Mouse (Mus musculus) right cerebral cortex, postnatal 14 days (tissue): Measurements from ENCODE around the gene Gm20696.

ENCODE experiments used
- DNase-seq: peaks from one replicate; pipeline ENCODE4 v3.0.0; 2022

The Gm20696 gene

DNA sequence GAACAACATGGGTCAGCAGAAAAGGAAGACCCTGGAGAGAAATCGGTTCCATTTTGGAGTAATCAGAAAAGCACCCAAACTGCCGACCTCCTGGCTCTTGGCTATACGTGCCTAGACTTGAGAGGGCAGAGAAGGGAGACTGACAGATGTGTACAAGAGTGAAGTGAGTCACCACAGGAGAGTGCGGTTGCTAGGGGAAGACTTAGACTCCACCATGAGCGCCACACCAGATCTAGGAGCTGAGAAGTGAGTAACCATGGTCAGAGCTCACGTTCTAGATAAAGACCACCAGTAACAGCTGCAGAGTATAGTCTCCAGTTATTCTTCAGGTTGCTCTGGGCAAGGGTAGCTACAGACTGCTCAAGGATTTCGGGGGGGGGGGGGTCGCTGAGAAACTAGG lies 3.4 kb downstream of the Gm20696 start:
- DNase-seq: no peak

DNA sequence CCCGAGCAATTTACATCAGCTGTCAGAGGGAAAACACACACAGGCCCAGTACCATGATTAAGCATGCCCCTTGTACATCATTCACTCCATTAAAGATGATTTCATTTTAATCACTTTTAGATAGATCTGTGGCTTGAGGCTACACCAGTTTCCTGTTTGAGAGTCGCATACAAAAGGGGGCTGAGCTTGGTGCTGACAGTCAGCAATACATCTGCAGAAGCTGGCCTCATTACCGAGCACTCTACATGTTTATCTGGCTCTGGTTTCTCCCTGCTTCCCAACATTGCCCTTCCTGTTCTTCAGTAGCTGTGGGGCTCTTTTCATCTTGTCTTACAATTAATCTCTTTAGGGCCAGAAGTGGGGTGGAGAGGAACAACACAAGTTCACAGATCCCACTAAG lies 6.2 kb downstream of the Gm20696 start:
- no peak for DNase-seq

DNA sequence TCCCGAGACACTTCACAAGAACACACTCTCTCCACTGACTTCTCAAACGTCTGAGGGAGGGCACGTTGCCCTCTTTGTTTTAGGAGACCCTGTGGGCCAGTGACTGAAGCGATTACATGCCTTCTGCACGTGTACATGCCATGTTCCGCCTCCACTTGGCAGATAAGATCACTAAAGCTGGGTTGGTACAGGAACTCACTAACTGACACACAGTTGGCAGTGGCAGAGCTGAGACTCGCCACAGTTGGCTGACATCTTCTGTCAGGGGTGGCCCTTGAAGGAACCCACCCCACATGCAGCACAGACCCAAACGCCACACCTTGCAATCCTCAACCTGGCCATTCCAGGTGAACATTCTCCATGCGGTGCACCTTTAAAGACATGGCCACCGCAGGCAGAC lies 8.0 kb downstream of the Gm20696 start:
- DNase-seq: no peak

GRCm38 (mm10) chr6:99656088-99656487 lies 10.5 kb downstream of the Gm20696 start:
- no peak for DNase-seq

GRCm38 (mm10) chr6:99655488-99655887 lies 11.1 kb downstream of the Gm20696 start:
- DNase-seq: no peak

GRCm38 (mm10) chr6:99654343-99654742 lies 12.3 kb downstream of the Gm20696 start:
- no peak for DNase-seq

DNA sequence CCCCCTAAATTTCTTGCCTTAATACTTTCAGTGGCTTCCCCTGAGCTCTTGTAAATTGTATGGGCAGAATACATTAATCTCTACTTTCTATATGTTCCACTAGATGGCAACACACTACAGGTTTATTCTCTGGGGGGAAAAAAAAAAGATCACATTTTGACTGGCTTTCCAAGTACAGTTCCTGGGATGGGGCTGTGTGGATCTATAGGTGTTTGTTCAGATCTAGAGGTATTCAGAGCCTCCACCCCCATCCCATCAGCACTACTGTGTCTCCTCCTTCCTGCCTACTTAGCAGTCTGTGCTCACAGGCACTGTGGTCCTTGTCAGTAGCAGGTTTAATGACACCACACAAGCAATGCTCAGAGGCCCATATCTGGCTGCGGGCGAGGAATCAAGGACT lies 14.3 kb downstream of the Gm20696 start:
- DNase-seq: no peak

DNA sequence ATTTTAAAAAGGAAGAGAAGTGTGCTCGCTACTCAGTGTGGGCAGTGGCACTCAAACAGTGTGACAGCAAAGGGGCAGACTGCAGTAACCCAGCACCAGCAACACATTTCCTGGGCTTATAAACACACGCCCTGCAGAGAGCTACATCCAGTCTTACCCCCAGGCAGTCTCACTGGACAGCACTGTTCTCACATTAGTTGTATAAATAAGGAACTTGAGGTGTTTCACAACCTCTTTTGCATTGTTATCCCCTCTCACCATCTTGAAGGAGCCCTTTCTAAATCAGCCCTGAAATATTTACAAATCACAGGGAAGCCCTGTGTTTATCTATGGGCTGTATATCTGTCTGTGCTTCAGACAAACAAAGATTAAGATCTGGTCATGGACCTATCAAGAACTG lies 17.3 kb downstream of the Gm20696 start:
- DNase-seq: no peak

DNA sequence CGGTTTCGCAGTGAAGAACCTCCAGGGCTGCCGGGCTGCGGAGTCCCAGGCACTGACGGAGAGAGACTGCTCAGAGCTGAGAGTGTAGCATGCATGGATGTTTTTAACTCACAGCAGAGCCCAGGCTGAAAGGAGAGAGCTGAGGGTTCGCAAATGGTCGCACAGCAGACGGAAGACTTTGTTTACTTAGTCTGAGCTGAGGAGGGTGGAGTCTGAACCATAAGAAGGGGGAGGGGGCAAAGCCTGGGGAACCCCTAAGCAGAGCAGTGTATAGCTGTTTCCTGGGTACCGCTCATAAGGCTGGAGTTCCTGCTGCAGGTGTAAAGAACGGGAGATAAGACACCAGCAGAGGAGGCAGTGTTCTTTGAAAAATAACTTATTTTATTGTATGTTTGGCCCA lies 20.3 kb downstream of the Gm20696 start:
- DNase-seq: no peak

DNA sequence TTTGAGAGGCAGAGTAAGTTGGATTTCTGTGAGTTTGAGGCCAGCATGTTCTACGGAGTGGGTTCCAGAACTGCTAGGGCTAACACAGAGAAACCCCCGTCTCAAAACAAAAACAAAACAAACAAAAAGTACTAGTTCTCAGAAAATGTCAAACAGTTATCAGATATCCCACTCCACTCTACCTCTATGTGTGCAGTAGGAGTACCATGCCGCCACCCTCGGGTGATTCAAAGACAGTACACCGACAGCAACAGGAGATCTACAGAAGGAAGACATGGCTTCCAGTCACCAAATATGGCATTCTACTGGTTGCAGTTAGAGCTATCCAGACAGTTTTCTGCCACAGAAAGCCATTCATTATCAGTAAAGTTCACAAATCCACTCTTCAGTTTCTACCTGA lies 21.7 kb downstream of the Gm20696 start:
- no peak for DNase-seq

DNA sequence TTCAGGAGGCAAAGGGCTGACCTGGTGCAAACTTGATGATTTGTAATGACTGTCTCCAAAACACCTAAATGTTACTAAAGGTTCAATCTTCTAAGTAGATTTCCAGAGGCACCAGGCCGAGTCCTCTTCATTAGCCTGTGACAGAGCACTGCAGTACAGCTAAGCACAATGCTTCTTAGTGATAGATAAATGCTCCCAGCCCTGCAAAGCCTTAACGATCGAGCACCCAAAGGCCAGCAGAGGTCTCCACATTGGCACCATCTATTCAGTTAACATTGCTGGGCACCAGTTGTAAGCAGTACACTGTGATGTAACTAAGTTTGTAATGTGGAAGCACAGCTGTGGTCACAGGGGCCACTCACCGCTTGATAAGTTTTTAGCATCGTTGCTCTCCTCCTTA lies 22.2 kb downstream of the Gm20696 start:
- no peak for DNase-seq

DNA sequence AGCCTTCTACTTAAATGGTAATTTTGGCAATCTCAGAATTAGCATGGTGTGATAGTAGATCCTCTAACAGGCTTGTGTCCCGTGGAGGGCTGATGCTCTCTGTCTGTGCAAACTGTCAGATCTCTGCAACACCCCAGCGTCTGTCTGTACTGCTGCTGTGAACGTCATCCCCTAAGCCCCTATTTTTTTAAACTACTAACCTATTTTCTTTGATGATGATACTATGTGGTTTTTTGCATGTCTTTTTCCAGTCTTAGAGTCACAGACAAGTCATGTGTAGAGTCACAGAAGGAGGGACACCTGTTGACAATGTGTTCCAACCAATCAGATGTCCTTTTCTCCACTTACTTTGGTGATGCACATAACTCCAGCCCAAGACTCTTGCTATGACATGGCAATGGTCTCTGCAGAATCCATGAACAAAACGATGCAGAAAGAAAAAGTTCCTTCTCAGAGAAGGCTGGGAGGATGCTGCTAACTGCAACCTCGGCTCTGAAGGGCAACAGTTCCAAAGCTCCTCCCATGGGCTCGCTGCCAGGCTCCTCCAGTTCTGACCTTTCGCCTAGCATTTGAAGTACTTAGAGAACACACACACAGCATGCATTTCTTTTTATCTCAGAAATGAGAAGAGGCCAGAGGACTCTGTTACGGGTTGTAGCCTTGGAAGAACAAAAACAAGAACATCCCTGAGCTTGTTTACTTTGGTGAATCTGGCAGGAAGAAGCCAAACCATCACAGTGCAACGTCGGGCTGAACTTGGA lies 23.0 kb downstream of the Gm20696 start:
- DNase-seq: no peak

GRCm38 (mm10) chr6:99637456-99637855 lies 29.1 kb downstream of the Gm20696 start:
- DNase-seq: no peak

- no peak for DNase-seq
Observed at GRCm38 (mm10) chr6:99636801-99637200, 29.8 kb downstream of the Gm20696 start.

GRCm38 (mm10) chr6:99636121-99636520 lies 30.5 kb downstream of the Gm20696 start:
- no peak for DNase-seq

DNA sequence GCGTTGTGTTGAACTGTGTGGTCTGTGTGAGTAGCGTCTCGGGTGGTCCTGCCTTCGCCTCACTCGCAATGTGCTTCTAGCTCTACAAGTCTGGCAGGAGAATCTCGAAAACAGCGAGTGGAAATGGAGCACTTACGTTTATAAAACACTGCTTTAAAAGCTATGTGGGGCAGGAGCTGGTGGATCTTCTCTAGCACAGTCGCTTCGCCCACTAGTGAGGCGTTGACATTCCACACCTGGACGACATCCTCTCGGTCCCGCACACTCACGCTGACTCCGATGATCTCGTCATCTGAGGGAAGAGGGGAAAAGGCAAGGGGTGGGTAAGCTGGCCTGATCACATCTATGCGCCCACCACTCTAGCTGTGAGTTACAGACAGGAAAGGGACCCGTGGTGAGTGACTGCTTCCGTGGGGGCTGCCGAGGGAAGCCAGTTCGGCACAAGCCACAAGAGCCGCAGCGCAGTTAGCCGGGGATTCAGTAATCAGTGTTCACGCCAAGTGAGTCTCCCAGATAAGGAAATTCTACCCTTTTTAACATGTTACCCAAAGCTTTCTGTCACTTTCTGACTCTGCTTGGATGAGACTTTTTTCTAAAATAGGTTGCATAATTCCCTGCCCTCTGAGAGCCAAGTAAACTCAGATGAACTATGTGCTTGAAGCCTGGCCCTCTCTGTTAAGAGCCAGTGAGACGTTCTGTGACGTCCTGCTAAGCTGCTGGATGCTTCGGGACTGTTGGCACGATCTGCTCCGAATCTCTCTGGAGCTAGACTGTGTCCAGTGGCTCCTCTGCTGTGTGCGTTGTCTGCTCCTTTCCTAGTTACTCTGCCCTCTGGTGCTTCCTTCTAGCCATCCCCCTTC lies 34.2 kb downstream of the Gm20696 start:
- no peak for DNase-seq

- no peak for DNase-seq
Observed at GRCm38 (mm10) chr6:99631637-99632036, 35.0 kb downstream of the Gm20696 start.

DNA sequence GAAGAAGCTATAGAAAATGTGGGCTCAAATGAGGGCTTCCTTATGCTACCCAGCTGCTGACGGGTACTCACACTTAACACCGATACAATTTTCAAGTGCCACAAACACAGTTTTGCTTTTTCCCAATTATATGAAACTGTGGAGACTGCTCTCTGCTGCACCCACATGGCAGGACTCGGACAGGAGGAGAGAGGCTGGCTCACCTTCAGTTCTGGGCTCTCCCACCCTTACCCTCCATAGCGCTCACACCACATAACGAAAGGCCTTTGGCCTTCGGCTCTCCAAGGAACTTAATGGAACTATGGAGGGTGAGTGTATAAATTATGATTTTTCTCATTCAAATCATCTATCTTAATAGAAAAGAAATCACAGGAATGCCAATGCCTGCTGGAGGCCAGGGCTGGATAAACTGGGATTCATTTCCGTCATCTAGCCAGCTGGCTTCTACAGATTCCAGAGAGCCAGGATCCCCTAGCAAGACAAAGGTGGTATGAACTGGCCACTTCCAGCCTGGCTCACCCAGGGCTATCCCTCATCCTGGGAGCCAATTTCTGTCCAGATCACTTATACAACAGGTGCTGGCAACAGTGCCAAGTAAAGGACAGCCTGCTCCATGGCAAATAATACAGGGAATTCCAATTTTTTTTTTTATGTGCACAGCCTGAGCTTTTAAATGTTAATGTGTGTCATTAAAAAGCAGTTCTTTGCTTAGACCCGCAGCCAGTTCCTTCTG lies 36.7 kb downstream of the Gm20696 start:
- DNase-seq: no peak

DNA sequence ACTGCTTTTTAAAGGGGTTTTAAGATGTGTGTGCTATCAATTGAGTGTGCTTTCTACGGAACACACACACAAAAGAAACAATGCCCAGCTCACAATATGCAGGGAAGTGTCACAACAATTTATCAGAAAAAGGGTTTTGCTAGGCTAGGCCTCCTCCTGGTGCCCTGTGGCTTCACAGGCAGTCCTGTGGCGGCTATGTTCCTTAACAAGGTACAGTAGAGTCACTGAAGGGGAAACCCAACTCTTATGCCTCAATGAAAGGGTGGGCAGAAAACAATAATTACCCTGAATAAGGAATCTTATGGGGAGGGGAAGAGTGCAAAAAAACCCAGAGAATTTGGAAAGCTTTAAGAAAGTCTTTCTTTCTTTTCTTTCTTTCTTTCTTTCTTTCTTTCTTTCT lies 40.2 kb downstream of the Gm20696 start:
- no peak for DNase-seq

DNA sequence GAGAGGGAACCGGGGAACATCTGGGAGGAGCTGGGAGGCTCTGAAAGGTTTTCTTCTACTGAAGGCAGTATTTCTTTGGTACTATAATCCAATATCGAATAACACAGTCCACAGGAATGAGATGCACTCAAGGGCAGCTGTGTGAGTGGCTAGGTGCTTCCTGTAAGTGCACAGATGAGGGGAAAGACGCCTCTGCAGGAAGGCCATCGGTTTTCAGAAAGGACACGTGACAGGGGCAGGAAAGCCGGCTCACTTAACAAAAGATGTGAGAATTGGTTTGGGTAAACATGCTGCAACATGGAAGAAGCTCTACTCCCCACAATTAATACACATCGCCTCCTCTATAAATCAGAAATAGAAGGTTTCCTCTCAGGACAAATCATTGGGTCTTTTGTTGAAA lies 40.8 kb downstream of the Gm20696 start:
- DNase-seq: no peak

DNA sequence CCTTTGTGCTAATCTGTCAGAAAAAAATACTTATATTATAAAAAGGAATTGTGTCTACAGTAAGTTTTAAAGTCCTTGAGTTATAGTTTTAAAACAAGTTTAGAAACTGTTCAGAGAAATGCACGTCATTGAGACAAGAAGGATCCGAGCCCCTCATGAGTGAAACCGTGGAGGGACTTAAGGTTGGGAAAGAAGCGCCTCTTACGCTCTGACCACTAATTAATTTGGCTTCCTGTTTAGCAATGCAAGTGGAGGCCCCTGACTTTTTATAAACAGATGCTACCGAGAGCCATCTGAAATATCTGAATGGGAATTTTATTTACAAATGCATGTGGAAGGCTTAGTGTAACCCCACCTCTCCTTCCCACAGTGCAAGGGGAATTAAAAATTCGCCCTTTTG lies 41.3 kb downstream of the Gm20696 start:
- no peak for DNase-seq

DNA sequence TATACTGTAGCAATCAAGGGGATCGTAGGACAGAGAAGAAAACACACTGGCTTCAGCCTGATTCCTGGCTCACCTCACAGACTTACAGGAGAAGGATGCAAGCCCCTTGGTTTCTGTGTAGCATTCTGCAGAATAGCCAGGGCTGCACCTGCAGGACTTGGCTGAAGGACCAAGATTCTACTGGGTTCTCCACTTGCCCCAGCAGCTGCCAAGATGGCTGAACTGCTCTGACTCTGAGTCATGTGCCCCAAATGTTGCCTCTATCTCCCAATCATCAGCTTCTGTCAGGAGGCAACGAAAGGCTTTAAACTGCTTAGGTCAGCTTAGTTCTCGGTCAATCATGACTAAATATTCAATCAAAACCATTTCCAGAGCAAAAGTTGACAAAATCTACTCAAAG lies 42.1 kb downstream of the Gm20696 start:
- no peak for DNase-seq

GRCm38 (mm10) chr6:99623641-99624040 lies 43.0 kb downstream of the Gm20696 start:
- peak; percentile 49 for DNase-seq

DNA sequence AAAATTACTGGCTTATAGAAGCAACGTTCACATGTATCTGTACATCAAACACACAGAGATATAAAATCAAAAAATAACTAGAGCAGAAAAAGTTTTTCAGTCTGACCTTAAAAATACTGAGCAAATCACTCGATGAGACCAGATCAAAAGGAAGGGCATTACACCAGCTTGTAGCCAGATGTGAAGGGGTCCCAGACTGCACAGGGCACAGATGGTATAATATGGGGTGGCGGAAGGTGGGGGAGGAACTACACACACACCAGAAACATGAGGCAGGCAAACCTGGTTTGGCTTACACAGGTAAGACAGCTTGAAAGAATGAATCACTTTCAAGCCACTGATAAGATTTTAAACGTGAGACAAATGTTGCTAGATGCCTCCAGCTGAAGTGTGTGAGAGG lies 45.4 kb downstream of the Gm20696 start:
- DNase-seq: no peak
